8 mouse cellular contexts compared by ENCODE assay signal in genomic region chr6:97761326-97761725, GRCm38 (mm10). TPM values are rescaled to one million over a fixed set of nuclear protein-coding genes. Genes with fewer than 3 reads are reported as not detected.
DNase-seq lines count a peak whose midpoint lies in the region; ATAC-seq lines count a peak whose summit lies in the region.

No protein-coding gene starts in this region.

- no peaks in the 10 kb centered on the region for H3K9me3 ChIP-seq in kidney, embryonic 15.5 days (replicated peaks)

- H3K9ac ChIP-seq in kidney, embryonic 15.5 days = no peak overlapping the region

- peak; percentile 28 for DNase-seq in kidney, adult 18-20 months
- DNase-seq in R1 (ENCODE audit: low read depth, low spot score) = peak; percentile 33
- peak; percentile 59 to 63 for DNase-seq in cerebellum, postnatal 14 days
- peak; percentile 43 to 59 for DNase-seq in kidney, postnatal 4 days
- DNase-seq in right cerebral cortex, postnatal 14 days = peak; percentile 28
- no peak for DNase-seq in ovary, adult 18-20 months (ENCODE audit: low spot score)
- no peak for DNase-seq in spleen, postnatal 36 days (ENCODE audit: low spot score in 2 of 2)

- no peak for ATAC-seq in kidney, embryonic 15.5 days (replicated peaks; ENCODE audit: low FRiP score)

- no peak overlapping the region for H3K4me3 ChIP-seq in kidney, embryonic 15.5 days (replicated peaks)

- H3K27ac ChIP-seq in kidney, embryonic 15.5 days = no peak overlapping the region

- peaks cover 3% of the 10 kb centered on the region; the same call in 1 of the 2 replicates for H3K4me1 ChIP-seq in kidney, embryonic 15.5 days

- 13% methylated on average over 4 of the region's 4 CpGs for WGBS in kidney, embryonic 15.5 days

- H3K36me3 ChIP-seq in kidney, embryonic 15.5 days = no peaks in the 10 kb centered on the region

- H3K4me2 ChIP-seq in kidney, embryonic 15.5 days = no peak overlapping the region

- H3K27me3 ChIP-seq in kidney, embryonic 15.5 days = 0 out of 2 replicates have a peak, but pooled peaks cover 3% of the 10 kb centered on the region

RNA-seq across cellular contexts. Expression of gene Mitf, which starts 45.5 kb away (rescaled TPM):
- 2.5 and 3.4 TPM in 2 replicates for polyA plus RNA-seq in kidney, embryonic 15.5 days (2015; fragmentation: Nextera tagmentation; extraction: Ambion mirVana)

Comparison
In these comparisons a context has a peak if more than half of its experiments do, and no peak if none do; other contexts are left out.
1. DNase-seq: peak in kidney, adult 18-20 months (single experiment), R1 (single experiment), cerebellum, postnatal 14 days (2 of 2), kidney, postnatal 4 days (2 of 2) and right cerebral cortex, postnatal 14 days (single experiment); none in ovary, adult 18-20 months (single experiment) and spleen, postnatal 36 days (0 of 2).